Mouse (Mus musculus) intestine, postnatal 0 days (tissue): Measurements from ENCODE around the gene Lmod2. TPM values are rescaled to one million over a fixed set of nuclear protein-coding genes. Genes with fewer than 3 reads are reported as not detected.

ENCODE experiments used
- ATAC-seq: fragments of 200-750 bp; cut with Nextera tagmentation; 2 replicates; pipeline ENCODE4 v1.8.0; 2017; ENCODE audit warnings: mild to moderate bottlenecking, moderate TSS enrichment, moderate library complexity
- H3K27ac ChIP-seq: fragments of 300-500 bp; sonication (generic); 2 replicates; pipeline ENCODE4 v1.5.1; 2014; ENCODE audit warnings: mild to moderate bottlenecking, low read depth, low read length, moderate library complexity
- H3K27me3 ChIP-seq: fragments of 300-500 bp; sonication (generic); replicated peaks from 2 replicates; pipeline ENCODE4 v1.6.1; 2014; ENCODE audit warnings: low read length, mixed read lengths; ENCODE audit not compliant: control insufficient read depth, insufficient read depth
- H3K36me3 ChIP-seq: fragments of 300-500 bp; sonication (generic); 2 replicates; pipeline ENCODE4 v1.6.1; 2014; ENCODE audit warnings: mild to moderate bottlenecking, moderate library complexity; ENCODE audit not compliant: control insufficient read depth, insufficient read depth
- H3K4me1 ChIP-seq: fragments of 300-500 bp; sonication (generic); replicated peaks from 2 replicates; pipeline ENCODE4 v1.6.1; 2014; ENCODE audit warnings: antibody characterized with exemption, low read length, mixed read lengths; ENCODE audit not compliant: control insufficient read depth, insufficient read depth
- H3K4me2 ChIP-seq: fragments of 300-500 bp; sonication (generic); replicated peaks from 2 replicates; pipeline ENCODE4 v1.6.1; 2014; ENCODE audit warnings: low read depth, mild to moderate bottlenecking, moderate library complexity
- H3K4me3 ChIP-seq: fragments of 300-500 bp; sonication (generic); 2 replicates; pipeline ENCODE4 v1.5.1; 2014; ENCODE audit warnings: low read depth, low read length
- H3K9ac ChIP-seq: fragments of 300-500 bp; sonication (generic); 2 replicates; pipeline ENCODE4 v1.6.1; 2014; ENCODE audit warnings: mild to moderate bottlenecking, low read depth, low read length
- H3K9me3 ChIP-seq: fragments of 300-500 bp; sonication (generic); 2 replicates; pipeline ENCODE4 v1.6.1; 2016; ENCODE audit warnings: mixed run types; ENCODE audit not compliant: control insufficient read depth
- CTCF ChIP-seq: sonication (generic); IDR thresholded peaks from 2 replicates; pipeline ENCODE4 v1.5.1; 2016; ENCODE audit warnings: low read depth, mild to moderate bottlenecking, control low read depth, antibody characterized with exemption, moderate library complexity
- whole genome bisulfite sequencing: fragments of 180-500 bp; shearing (Covaris S2); extraction: QIAGEN DNeasy Blood & Tissue Kit; methylation state at CpG from one replicate; pipeline ENCODE4 v1.1.7; 2014; 5-methylcytosine and 5-hydroxymethylcytosine counted together
- polyA plus RNA-seq: library from polyadenylated mRNA; unstranded; fragments of >200 nt; fragmentation: Nextera tagmentation; extraction: Ambion mirVana; gene quantifications from 2 replicates; pipeline ENCODE4 v1.2.1, GENCODE M21; 2015

Lmod2 gene
- polyA plus RNA-seq, 1 experiment from 2014 or later: not detected

DNA sequence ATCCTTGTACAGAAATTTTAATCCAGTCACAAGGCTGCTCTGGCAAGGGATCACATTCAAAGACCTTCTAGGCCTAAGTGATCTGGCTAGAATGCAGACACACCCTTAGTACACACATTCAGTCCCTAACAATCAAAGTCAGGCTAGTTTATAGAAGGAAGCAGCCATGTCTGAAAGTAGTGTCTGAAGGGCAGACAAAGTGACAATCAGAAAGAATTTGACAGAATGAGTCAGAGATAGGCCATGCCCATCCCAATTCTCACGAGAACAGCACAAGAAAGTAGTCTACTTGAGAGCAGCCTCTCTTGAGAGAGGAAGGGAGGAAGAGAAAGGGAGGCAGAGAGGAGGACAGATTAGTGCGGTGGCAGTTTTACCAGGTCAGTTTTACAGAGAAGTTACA is 24.5 kb downstream of the Lmod2 start:
- Histone ChIP-seq H3K36me3 (peaks cover 42% of the 10 kb centered on the region), H3K4me2 (no peak overlapping the region), H3K27ac (no peak overlapping the region), H3K4me1 (no peaks in the 10 kb centered on the region), H3K27me3 (no peaks in the 10 kb centered on the region), H3K4me3 (no peak overlapping the region), H3K9me3 (no peaks in the 10 kb centered on the region), H3K9ac (no peak overlapping the region)
- 65% methylated on average over 2 of the region's 2 CpGs for WGBS
- peak; percentile 45; the same call in 1 of the 2 replicates for ATAC-seq
- no peak for TF ChIP-seq CTCF

DNA sequence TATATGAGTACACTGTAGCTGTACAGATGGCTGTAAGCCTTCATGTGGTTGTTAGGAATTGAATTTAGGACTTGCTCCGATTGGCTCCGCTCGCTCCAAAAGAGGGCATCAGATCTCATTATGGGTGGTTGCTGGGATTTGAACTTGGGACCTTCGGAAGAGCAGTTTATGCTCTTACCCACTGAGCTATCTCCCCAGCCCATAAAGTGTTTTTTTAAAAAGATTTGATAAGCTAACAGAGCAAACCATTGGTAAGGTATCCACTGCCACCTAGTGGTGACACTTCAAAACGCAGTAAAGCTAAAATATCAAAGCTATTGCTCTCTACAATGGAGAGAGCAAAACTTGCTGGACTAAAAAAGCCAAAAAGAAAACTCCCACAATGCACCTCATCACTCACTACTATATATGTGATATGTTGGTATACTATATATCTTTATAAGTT is 30.0 kb downstream of the Lmod2 start:
- Histone ChIP-seq H3K9ac (no peak overlapping the region), H3K36me3 (peaks cover 20% of the 10 kb centered on the region), H3K4me1 (no peaks in the 10 kb centered on the region), H3K4me3 (no peak overlapping the region), H3K27me3 (no peaks in the 10 kb centered on the region), H3K27ac (no peak overlapping the region), H3K4me2 (no peak overlapping the region), H3K9me3 (no peaks in the 10 kb centered on the region)
- peak; percentile 57; the same call in 1 of the 2 replicates for ATAC-seq
- whole genome bisulfite sequencing: 63% methylated on average over 5 of the region's 5 CpGs
- peak; percentile 85 for TF ChIP-seq CTCF

DNA sequence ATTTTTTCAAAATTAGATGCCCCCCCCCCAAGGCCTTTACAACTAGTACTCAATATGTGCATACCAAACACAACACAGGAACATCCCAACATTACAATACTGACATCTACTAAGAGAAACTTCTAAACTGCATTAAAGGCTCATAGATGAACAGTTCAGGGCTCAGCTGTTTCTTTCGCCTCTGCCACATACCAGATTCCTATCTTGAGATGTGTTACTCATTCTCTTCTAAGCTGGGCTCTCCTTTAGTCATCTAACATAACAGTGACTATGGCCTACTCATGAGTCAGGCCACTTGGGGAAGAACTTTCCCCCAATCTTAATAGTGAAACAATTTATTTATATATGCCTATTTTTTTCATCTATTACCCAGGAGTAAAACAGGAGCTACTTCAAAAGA is 30.9 kb downstream of the Lmod2 start:
- no peaks in the 10 kb centered on the region for H3K4me1 ChIP-seq
- no peaks in the 10 kb centered on the region for H3K9me3 ChIP-seq
- no peak for ATAC-seq
- H3K27ac ChIP-seq: no peak overlapping the region
- 77% methylated on average over 1 of the region's 1 CpGs for WGBS
- no peak overlapping the region for H3K9ac ChIP-seq
- H3K27me3 ChIP-seq: no peaks in the 10 kb centered on the region
- no peak for TF ChIP-seq CTCF
- no peak overlapping the region for H3K4me2 ChIP-seq
- H3K36me3 ChIP-seq: peaks cover 23% of the 10 kb centered on the region
- no peak overlapping the region for H3K4me3 ChIP-seq

DNA sequence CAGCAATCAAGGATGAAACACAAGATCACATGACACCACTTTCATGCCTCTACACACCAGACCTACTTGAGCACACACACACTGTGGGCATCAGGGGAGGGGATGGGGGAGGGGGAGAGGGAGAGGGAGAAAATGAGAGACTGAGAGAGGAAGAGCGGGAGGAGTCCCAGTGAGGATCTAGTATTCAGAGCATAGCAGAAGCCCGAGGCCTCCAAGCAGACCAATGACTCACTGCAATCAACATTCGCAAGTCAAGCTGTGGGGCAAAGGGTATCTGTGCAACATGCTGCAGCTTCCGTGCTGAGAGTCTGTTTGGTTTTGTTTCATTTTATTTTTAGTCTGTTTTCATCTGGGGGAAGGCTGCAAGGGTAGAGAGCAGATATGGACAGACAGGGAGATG is 34.5 kb downstream of the Lmod2 start:
- 48% methylated on average over 4 of the region's 4 CpGs for WGBS
- ATAC-seq: peak; percentile 89
- no peak overlapping the region for H3K9ac ChIP-seq
- no peak overlapping the region for H3K27ac ChIP-seq
- no peaks in the 10 kb centered on the region for H3K4me1 ChIP-seq
- H3K36me3 ChIP-seq: peaks cover 13% of the 10 kb centered on the region
- H3K9me3 ChIP-seq: no peaks in the 10 kb centered on the region
- no peak overlapping the region for H3K4me3 ChIP-seq
- no peak for TF ChIP-seq CTCF
- H3K4me2 ChIP-seq: 0 out of 2 replicates have a peak overlapping the region, but pooled peaks have one; percentile 24
- no peaks in the 10 kb centered on the region for H3K27me3 ChIP-seq

DNA sequence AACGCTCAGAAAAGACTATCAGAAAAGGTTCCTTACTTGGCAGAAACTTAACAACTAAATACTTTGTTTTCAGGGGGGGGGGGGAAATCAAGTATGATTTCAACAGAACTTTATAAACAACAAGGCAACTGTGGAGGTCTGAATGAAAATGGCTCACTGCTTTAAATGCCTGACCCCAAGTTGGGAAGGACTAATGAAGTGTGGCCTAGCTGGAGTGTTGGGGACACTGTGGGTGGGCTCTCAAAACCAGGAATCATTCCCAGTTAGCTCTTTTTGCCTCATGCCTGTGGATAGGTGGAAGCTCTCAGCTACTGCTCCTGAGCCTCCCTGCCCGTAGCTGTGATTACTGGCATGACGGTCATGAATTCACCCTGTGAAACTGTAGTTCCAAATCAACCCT is 36.5 kb downstream of the Lmod2 start:
- Histone ChIP-seq H3K9me3 (no peaks in the 10 kb centered on the region), H3K27me3 (no peaks in the 10 kb centered on the region), H3K27ac (no peak overlapping the region), H3K9ac (no peak overlapping the region), H3K36me3 (peaks cover 13% of the 10 kb centered on the region), H3K4me1 (no peaks in the 10 kb centered on the region), H3K4me3 (no peak overlapping the region), H3K4me2 (no peak overlapping the region)
- WGBS: 94% methylated on average over 3 of the region's 3 CpGs
- no peak for TF ChIP-seq CTCF
- ATAC-seq: no peak

DNA sequence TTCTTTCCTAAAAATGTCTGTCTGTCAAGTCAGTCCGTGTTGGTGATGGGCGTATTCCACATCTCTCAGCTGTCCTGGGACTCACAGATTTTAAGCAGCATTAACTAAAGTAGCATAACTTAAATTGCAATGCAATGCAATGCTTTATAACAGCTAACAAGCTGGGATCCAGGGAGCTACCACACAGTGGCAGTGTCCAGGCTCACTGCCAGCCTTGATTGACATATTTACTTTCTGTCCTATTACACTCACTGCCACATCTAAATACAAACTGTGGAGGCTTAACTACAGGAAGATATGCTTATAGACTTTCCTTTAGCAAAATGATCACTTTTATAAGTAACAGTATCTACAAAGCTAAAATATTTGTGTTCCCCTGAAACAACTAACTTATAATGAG is 38.3 kb downstream of the Lmod2 start:
- H3K9me3 ChIP-seq: no peaks in the 10 kb centered on the region
- WGBS: 82% methylated on average over 2 of the region's 2 CpGs
- H3K9ac ChIP-seq: no peak overlapping the region
- no peaks in the 10 kb centered on the region for H3K27me3 ChIP-seq
- no peak overlapping the region for H3K4me2 ChIP-seq
- TF ChIP-seq CTCF: peak; percentile 32
- ATAC-seq: no peak
- H3K4me1 ChIP-seq: no peaks in the 10 kb centered on the region
- H3K36me3 ChIP-seq: peaks cover 13% of the 10 kb centered on the region
- H3K4me3 ChIP-seq: no peak overlapping the region
- H3K27ac ChIP-seq: no peak overlapping the region

DNA sequence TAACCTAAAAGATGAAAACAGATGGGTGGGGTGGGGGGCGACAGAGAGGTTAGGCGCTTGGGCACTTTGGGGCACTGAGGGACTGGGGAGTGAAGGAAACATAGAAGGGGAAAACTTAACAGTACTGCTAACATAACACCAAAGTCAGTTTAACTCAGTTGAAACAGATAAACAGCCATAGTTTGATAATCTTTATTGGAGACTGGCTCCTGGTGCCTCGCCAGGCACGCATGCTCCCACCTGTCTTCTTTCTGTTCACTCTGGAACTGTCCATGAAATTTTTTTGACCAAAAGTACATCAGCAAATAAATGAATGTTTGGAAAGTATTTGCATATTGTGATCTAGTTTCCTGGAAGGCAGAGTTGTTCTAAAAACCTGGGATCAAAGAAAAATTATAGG is 43.7 kb downstream of the Lmod2 start:
- no peaks in the 10 kb centered on the region for H3K9me3 ChIP-seq
- TF ChIP-seq CTCF: no peak
- no peak overlapping the region for H3K9ac ChIP-seq
- no peaks in the 10 kb centered on the region for H3K4me1 ChIP-seq
- H3K4me3 ChIP-seq: no peak overlapping the region
- 85% methylated on average over 4 of the region's 4 CpGs for WGBS
- ATAC-seq: no peak
- H3K4me2 ChIP-seq: no peak overlapping the region
- peaks cover 4% of the 10 kb centered on the region; the same call in 1 of the 2 replicates for H3K36me3 ChIP-seq
- no peak overlapping the region for H3K27ac ChIP-seq
- H3K27me3 ChIP-seq: no peaks in the 10 kb centered on the region
